Mouse (Mus musculus) frontal cortex, adult (tissue): ENCODE data around the gene Ciart.
"Not testable (repeated sequence)": the region's sequence is repeated elsewhere in the genome, so short reads cannot be mapped to it uniquely, and the experiment has no call there.

Experiments used
- ATAC-seq: cut with Nextera tagmentation; 2 replicates; pipeline ENCODE4 v1.9.2; 2017; ENCODE audit warnings: mild to moderate bottlenecking, moderate library complexity, mixed read lengths; ENCODE audit not compliant: low TSS enrichment

Ciart gene

DNA sequence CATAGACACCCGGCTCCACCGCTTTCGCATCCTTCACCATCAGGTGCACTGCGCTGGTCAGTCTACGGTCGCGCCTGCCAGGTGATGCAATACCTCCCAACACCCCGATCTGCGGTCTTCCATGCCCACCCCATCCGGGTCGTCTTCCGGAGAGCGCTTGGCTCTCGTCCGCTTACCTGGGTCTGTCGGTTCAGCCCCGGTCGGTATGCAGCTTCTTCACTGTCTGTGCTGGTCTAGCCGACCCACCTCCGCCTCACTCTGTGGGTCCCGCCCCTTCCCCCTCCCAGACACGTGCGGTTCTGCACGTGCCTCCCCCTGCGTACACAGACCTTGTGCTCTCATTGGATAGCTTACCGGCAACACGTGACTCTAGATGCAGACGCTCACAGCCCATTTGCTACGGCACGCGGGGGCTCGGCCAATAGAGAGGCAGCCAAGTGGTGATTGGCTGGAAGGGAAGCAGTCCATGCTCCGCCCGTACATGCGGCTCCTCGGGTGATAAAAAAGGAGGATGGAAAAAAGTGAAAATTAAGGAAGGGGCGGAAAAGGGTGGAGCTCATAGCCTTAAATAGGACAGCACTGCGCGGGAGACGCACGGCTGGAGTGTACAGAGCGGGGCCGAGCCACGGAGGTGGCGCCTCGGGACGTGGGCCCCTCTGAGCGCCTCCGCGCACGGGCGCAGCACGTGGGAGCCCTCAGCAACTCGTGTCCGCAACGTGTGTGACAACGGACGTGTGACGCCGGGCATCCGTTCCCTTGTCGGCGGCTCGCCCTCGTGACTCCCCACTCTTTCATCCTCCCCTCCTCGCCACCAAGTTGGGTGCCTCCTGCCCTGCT is at the start of gene Ciart:
Gene Ciart (minus strand): TSS at position 273 of the 837 bp plus-strand sequence.
- ATAC-seq: peak; percentile 88

DNA sequence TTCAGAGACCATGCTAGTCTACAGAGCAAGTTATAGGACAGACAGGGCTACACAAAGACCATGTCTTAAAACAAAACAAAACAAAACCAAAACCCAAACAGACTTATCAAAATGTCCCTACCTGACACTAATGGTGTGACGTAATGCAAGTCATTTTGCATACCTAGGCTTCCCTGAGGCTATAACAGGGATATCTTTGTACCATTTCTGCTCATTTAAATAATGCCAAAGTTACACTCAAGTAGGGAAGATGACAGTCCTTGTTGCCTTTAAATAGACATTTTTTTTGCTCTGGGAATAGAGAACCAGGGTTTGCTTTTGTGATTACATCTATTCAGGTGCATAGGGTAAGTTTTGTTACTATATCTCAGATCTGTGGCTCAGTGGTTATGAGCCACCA is 49.4 kb upstream of the Ciart start:
- no peak for ATAC-seq

DNA sequence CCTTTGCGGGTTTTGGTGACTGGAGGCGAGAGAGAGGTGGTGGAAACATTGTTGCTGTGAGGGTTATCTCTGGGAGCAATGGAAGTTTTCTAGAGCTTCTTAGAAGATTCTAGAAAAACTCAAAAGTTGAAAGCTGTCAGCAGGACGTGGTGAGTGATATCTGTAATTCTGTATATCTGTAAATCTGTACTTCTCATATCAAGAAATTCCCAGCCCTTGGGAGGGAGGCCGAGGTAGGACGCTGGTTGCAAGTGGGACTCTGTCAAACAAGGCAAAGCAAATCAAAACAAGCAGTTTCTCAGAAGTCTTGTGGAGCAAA is 48.4 kb upstream of the Ciart start:
- ATAC-seq: no peak

DNA sequence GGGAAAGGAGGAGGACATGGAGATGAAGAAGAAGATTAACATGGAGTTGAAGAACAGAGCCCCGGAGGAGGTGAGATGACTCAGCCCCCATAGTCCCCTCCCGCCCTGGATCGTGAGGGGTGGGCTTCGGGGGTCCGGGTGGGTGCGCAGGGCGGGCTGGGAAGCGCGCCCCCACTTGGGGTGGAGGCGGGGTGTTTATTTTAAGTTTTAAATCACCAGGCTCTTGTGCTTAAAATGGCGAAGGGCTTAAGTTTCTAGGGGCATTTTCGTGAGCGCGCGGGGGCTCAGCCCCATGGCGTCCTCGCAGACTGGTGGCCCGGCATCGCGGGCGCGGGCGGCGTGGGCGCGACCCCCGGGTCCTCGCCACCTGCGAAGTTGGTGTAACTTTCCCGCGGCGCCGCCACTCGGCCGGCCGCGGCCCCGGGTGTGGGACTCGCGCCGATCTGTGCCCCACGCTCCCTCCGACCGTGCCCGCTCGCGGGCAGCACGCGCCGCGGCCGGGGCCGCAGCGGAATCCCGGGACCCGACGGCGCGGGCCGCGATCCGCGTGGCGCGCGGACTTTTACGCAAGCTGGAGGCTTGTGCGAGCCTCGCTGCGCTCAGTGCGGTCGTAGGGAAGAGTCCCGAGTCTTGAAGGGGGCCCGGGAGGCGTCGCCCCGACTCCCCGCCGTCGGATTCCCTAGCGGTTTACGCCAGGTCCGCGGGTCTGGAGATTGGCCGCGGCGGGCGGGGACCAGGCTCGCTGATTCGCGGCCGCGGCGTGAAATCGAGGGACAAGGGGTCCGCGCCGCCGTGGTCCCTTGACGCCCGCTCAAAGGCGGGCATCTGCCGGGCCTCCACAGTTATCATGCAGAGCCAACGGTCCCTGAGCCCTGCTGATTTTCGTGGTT is 47.8 kb upstream of the Ciart start:
- no peak for ATAC-seq

DNA sequence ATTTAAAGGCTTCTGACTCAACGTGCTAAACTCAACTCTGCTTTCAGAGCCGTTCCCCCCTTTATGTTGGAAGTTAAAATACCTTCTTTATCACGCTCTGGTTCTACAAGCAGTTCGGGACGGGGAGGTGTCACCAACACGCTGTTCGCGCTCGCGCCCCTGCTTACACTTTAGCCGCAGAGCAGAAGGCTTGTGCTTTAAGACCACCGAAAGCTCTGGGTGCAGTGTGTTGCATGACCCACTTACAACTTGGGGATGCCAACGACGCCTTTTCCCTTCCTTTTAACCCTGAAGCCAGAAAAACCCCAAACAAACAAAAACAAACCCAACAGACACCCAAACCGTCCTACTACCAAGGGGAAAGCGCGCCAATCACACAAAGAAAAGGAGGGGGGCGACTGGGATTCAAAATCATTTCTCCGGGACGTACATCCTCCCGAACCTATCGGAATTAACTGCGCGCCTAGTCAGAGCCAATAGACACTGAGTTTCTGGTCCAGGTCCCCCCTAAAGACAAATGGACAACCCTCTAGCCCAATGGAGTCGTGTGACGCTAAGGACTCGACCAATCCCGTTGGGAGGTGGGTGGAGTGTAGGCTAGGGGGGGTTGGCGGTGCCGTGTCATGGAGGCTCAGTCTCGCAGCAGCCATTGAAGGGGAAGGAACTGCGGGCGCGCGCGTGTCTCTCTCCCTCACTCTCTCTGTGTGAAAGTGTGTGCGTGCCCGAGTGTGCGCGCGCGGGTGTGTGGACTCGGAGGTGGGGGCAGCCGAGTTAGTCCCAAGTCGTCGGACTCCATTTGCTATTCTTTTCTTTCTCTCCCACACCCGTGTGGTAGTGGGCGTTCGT is 46.8 kb upstream of the Ciart start, which contains the start of gene Anp32e:
Gene Anp32e (plus strand): TSS at position 589 of the 846 bp plus-strand sequence.
- peak; percentile 99 for ATAC-seq

DNA sequence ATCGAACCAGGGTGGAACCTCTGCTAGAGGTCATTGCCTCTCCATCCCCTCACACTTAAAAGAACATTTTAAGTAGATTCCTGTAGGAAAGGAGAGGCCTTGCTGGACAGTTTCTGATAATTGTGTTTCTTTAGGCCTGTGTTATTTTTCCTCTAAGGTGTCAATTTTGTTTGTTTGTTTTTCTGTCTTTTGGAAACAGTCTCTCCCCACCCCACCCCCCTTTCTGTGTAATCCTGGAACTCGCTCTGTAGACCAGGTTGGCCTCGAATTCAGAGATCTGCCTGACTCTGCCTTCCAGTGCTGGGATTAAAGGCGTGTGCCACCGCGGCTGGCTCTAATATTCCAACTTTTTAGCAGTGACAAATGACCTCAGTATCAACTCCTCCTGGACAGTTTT is 46.2 kb upstream of the Ciart start:
- ATAC-seq: no peak

DNA sequence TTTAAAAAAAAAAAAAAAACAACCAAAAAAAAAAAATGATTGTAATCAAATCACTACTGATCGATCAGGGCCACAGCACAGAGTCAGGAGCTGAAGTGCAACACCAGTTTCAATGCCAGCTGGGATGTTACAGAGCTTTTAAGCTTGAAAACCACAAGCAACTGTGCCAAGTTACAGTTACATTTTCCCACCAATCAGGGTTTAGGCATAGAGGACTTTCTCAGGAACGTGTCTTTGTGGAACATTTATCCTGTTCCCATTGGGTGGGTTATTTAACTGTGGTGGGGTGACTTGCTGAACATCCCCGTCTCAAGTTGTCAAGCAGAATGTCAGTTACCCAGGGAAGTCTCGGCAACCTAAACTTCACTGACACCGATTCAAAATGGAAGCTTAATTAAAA is 43.0 kb upstream of the Ciart start:
- ATAC-seq: no peak

DNA sequence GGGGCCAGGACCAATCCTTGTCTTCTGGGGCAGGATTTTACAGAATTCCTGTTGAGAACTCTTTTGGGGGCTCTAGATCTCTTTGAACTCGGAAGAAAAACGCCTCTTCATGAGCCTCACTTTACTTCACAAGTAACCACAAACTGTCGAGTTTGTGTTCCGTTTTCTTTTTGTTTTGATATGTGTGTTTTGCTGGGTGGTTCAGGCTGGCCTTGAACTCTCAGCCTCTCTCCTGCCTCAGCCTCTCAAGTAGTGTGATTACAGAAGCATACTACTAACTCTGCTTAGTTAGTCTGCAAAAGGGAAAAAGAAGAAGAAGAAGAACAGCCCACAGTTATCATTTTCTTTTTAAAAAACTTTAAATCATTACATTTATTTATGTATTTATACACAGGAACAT is 42.1 kb upstream of the Ciart start:
- ATAC-seq: no peak

DNA sequence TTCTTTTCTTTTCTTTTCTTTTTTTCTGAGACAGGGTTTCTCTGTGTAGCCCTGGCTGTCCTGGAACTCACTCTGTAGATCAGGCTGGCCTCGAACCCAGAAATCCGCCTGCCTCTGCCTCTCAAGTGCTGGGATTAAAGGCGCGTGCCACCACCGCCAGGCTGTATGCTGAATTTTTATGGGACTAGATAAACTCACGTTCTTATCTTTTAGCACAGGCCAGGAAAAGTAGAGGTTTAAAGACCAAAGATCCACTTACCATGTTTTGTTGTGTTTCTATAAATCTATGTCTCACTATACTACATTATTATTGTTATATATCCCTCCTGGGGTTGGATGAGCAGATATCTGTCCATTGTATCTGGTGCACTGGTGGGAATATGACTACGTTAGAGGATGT is 41.4 kb upstream of the Ciart start:
- ATAC-seq: not testable (repeated sequence)

DNA sequence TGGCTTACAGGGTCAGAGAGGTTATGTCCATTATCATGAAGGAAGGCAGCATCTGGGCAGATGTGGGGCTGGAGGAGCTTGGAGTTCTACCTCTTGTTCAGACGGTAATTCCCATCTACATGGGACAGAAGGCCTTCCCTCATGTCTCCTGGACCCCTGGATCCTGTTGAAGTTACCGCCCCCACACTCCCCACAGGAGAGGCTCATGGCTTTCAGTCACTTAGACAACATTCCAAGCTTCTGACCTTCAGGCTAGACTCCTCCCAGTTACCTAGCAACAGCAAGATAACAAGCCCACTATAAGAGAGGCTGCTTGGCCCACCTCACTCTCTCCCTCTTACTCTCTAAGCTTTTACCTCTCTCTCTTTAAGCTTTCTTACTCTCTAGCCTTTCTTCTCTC is 38.5 kb upstream of the Ciart start:
- not testable (repeated sequence) for ATAC-seq

DNA sequence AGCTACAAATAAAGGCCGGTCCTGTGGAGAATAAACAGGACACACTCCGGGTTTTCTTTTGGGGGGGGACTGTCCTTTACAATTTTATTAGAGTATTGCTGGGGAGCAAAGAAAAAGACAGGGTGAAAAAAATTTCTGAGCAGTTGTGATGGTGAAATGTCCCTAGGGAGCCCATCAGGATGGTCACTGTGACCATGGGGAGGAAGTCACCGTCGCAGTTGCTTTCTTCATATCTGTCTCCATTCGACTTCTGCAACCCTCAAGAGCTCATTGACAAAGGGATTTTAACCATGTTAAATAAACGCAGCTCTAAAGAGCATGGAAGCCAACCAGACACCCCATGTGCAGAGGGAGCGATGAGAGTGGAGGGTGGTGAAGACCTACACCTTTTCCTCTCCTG is 34.7 kb upstream of the Ciart start:
- no peak for ATAC-seq

DNA sequence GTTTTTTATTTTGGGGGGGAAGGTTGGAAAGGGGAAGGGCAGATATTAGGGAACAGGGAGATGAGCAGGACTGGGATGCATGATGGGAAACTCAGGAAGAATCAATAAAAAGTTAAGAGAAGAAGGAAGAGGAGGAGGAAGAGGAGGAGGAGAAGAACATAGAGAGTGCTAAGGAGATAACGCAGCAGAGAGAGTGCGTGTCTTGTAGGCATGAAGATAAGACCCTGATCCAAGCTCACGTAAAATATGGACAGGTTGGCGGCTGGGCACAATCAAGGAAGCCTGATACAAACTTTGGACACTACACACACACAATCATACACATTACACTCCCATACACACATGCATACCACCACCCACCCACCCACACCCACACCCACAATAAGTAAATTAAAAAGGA is 32.7 kb upstream of the Ciart start:
- no peak for ATAC-seq

DNA sequence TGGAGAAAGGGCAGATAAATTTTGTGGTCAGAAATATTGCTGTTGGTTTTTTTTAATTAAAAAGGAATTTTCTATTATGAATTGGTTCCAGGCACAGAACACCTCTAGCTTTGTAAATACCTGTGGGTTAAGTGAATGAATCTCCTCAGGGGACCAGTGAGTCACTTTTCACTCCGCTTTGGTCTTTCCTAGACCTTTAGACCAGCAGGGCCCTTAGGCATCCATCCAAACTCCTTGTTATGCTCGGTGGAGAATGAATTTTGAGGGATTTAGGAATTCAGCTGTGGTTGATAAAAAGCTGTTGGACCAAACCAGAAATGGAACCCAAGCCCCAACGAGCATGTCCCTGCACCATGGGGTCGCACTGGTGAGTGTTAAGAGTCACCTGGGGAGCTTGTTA is 25.6 kb upstream of the Ciart start:
- ATAC-seq: no peak

DNA sequence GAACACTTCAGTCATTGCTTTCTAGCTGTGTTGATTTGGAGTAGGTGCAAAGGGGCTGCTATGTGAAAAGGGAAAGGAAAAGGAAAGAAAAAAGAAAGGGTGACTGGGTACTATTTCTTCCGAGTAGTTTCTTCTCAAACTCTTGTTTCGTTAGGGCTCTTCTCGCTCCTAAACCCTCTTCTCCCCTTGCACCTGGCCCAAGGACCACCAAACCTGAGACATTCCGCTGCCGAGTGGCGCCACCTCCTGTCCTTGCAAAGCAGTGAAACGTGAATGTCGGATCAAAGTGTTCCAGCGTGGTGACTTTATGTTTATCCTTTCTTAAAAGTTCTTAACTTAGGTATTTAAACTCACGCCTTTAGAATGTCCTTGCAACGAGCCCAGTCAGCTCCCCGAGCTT is 24.8 kb upstream of the Ciart start:
- no peak for ATAC-seq

DNA sequence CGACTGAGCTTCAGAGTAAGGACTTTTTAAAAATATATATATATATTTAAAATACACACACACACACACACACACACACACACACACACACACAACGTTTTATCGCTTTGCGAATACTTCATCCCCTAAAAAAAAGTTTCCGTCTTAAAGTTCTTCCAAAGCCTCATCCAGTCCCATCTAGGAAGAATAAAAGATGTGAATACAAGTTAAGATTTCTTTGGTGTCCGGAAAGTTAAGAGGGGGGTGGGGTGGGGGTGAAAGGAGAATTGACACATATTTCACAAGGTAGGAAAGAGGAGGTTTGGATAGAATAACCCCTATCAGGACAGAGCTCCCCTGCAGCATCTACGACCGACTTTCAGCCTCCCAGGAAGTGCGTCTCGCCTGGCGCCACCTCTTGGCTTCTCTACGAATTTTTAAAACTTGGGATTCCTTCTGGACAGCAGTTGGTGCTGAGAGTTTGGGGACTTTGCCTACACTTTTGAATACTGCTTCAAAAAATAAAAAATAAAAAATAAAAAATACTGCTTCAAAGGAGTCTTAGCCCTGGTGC is 24.0 kb upstream of the Ciart start:
- peak; percentile 53; the same call in 1 of the 2 replicates for ATAC-seq

DNA sequence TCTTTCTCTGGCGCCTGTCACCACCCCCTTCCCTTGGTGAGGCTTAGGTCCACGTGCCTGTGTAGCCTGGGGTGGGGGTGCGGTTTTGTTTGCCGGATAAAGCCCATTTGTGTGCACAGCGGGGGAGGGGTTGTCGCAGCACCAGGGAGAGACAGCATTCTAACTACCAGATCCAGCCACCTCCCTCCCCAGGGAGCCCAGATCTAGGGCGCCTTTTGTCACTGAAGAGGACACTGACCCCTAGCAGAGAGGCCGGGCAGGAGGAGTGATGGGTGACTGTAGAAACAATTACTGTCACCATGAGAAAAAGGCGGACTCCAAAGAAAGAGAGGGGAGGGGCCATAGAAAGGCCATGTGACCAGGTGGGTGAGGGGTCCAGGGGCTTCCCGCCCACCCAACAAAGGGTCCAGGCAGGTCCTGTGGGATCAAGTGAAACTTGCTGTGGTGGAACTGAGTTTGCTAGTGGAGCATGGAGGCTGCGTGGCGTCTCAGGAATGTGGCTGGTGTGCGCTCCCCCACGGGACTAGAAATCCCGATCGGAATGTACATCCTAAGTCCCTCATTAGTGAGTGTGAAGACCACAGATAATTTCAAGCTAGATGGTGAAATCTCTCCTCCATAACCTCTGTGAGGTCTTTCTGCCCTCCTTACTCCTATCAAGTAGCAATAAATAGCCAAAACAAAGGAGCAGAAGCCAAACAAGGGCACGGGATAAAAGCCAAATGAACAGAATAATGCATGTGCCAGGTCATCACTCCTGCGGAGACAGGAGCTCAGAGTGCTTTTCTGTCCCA is 23.3 kb upstream of the Ciart start:
- ATAC-seq: peak; percentile 59

DNA sequence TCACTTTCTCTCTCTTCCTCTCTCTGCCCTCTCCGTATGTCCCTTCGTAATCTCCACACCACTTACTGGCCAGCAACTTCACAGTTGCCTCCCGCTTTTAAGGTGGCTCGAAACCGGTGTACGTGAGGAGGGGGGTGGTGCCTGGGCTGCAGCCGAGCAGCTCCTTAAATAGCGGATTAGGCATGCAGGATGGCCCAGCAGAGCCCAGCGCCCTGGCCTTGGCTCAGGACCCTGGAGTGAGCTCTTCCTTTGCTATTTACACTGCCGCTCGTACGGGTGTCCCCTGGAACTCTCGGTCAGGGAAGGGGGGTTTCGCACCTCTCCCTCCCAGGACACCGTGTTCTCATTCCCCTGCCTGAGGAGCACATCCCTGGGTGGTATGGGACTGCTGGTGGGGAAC is 22.5 kb upstream of the Ciart start, which contains the start of gene Car14:
Gene Car14 (minus strand): TSS at position 124 of the 400 bp plus-strand sequence.
- no peak for ATAC-seq

DNA sequence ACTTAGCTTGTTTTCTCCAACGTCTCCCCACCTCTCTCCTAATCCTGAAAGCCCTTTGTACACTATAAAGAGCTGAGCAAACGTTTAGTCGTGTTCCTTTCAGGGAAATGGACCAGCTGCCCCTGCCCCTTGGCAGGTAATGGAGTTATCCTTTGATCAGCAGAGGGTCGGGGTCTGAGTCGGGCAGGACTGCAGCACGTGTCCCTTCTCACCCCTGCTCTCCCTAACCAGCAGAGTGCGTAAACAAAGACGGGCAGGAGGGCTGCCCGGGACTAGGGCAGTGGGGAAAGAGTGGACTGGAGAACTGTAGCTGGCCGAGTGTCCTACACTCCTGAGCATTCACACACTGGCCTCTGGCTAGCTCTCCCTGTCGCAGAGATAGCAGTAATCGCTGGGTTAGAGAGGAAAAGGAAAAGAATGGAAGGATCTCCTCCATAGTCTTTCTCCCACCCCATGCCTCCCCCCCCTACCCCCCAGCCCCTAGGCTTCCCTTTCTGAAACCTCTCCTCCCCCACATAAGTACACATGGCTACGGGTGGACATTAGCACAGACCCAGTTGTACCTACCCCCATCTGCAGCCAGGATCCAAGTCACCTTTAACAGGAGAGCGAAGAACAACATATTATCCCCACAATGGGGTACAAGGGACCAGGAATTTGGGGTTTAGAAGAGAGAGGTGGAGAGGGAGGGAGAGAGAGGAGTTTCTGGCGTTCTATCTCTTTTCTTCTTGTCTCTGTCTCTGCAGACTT is 21.9 kb upstream of the Ciart start:
- no peak for ATAC-seq

DNA sequence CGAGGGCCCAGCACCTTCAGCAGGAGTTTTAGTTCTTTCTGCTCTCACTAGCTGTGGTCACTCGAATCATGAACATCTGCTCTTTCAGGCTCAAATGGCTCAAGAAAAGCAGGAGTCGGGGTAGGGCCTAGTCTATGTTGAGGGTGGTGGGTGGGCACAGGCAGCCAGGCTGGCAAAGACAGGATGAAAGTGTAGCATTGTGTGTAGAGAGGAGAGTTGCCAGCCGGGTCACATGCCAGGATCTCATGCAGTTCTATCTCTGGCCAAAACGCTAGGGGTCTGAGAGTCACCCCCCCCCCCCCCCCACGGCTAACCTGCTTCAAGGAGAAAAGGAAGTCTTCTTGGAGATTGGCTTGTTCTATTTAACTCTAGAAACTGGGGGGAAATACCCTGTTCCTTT is 20.6 kb upstream of the Ciart start:
- ATAC-seq: no peak

DNA sequence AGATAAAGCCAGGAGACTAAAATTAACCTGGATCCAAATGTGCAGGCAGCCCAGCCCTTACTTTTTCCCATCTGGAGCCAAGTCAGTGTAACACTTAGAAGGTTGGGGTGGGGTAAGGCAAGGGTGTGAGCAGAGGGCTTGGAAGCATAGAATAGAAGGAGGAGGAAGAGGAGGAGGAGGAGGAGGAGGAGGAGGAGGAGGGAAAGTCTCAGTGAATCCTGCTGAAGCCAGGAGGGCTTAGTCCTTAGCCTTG is 20.2 kb upstream of the Ciart start:
- ATAC-seq: no peak
